Mouse (Mus musculus) small intestine, adult 2 months (tissue): Measurements from ENCODE around the gene Lrig1. TPM values are rescaled to one million over a fixed set of nuclear protein-coding genes. Genes with fewer than 3 reads are reported as not detected.

Experiments used
- H3K27ac ChIP-seq: fragments of 200-500 bp; 2 replicates; pipeline ENCODE4 v1.5.1; 2012; ENCODE audit warnings: low read depth, low read length, control low read depth, inconsistent platforms; ENCODE audit not compliant: insufficient read depth
- H3K27me3 ChIP-seq: fragments of 200-500 bp; 2 replicates; pipeline ENCODE4 v1.6.1; 2012; ENCODE audit warnings: mild to moderate bottlenecking, moderate library complexity, low read length, inconsistent platforms; ENCODE audit not compliant: control insufficient read depth, insufficient read depth
- H3K36me3 ChIP-seq: fragments of 200-500 bp; 2 replicates; pipeline ENCODE4 v1.6.1; 2012; ENCODE audit warnings: mild to moderate bottlenecking, low read length, control low read depth, inconsistent platforms; ENCODE audit not compliant: control insufficient read depth, insufficient read depth
- H3K4me1 ChIP-seq: fragments of 200-500 bp; 2 replicates; pipeline ENCODE4 v1.6.1; 2012; ENCODE audit warnings: low read length, inconsistent platforms, mixed read lengths; ENCODE audit not compliant: control insufficient read depth, insufficient read depth, insufficient read length
- H3K4me3 ChIP-seq: fragments of 200-500 bp; 2 replicates; pipeline ENCODE4 v1.5.1; 2012; ENCODE audit warnings: low read depth, mild to moderate bottlenecking, control low read depth, inconsistent platforms, low read length, moderate library complexity
- CTCF ChIP-seq: fragments of 200-500 bp; IDR thresholded peaks from 2 replicates; pipeline ENCODE4 v1.5.1; 2012; ENCODE audit warnings: low read depth, mild to moderate bottlenecking, control low read depth, inconsistent platforms, low read length, moderate library complexity, mixed read lengths; ENCODE audit not compliant: insufficient replicate concordance, insufficient read length; ENCODE audit errors: extremely low read depth
- POLR2A ChIP-seq: fragments of 200-500 bp; IDR thresholded peaks from 2 replicates; pipeline ENCODE4 v1.6.1; 2012; ENCODE audit warnings: low read depth, mild to moderate bottlenecking, control low read depth, inconsistent platforms, low read length, moderate library complexity
- WGBS: fragments of 180-500 bp; shearing (Covaris S2); methylation state at CpG from one replicate; pipeline ENCODE4 v1.1.7; 2018; 5-methylcytosine and 5-hydroxymethylcytosine counted together
- polyA plus RNA-seq: library from polyadenylated mRNA; depleted of rRNA; stranded (reverse); fragments of >200 nt; gene quantifications from 2 replicates; pipeline ENCODE4 v1.2.3, GENCODE M21; 2012

The Lrig1 gene
- polyA plus RNA-seq, 1 experiment = 29.8 TPM

DNA sequence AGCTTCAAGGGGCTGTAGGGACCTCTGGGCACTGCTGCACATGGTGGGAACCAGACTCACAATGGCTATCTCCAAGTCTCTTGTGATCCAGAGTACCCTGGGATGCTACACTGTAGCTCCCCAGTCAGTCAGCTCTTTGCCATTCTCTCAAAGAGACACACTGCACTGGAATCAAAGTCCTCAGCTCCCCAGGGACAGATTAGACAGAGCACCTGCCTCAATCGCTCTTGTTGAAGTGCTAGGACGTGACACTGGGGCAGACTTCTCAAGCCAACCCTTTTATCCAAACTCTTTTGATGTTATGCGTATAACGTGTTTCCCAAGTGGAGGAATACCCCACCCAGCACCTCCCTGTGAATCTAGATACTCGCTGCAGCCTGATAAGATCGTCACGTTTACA, 23.7 kb downstream of the Lrig1 start:
- Histone ChIP-seq H3K27ac (peak overlapping the region; percentile 73), H3K4me1 (peaks cover 54% of the 10 kb centered on the region; the same call in 1 of the 2 replicates), H3K36me3 (no peaks in the 10 kb centered on the region), H3K27me3 (no peaks in the 10 kb centered on the region), H3K4me3 (no peak overlapping the region; the same call in 1 of the 2 replicates)
- 18% methylated on average over 7 of the region's 7 CpGs for WGBS
- TF ChIP-seq CTCF (no peak), POLR2A (no peak)

- Histone ChIP-seq H3K27ac (no peak overlapping the region), H3K36me3 (no peaks in the 10 kb centered on the region), H3K27me3 (no peaks in the 10 kb centered on the region), H3K4me1 (peaks cover 51% of the 10 kb centered on the region; the same call in 1 of the 2 replicates), H3K4me3 (no peak overlapping the region)
- 24% methylated on average over 2 of the region's 2 CpGs for WGBS
- TF ChIP-seq CTCF (no peak), POLR2A (no peak)
Measured at GRCm38 (mm10) chr6:94672426-94672825, 27.5 kb downstream of the Lrig1 start.

DNA sequence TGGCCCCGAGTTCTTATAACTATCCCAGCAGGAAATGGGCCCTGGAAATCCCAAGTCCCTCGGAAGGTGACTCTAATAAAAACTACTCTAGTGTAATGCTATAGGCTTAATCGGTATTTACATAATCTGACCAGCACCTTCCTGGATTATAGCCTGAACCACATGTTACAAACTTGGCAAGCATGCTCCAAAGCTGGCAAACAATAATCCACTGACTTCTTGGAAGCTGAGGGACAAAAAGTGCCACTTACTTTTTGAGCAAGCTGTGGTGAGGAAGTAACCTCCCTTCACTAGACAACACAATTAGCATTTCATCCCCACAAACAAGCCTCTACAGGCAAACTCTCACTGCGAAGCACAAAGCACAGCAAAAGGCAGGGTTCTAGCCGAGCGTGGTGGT, 30.6 kb downstream of the Lrig1 start:
- H3K4me3 ChIP-seq = no peak overlapping the region
- no peaks in the 10 kb centered on the region for H3K27me3 ChIP-seq
- no peak for TF ChIP-seq CTCF
- no peak for TF ChIP-seq POLR2A
- WGBS = 26% methylated on average over 6 of the region's 6 CpGs
- H3K4me1 ChIP-seq = peaks cover 43% of the 10 kb centered on the region; the same call in 1 of the 2 replicates
- peak overlapping the region; percentile 61 for H3K27ac ChIP-seq
- no peaks in the 10 kb centered on the region for H3K36me3 ChIP-seq

DNA sequence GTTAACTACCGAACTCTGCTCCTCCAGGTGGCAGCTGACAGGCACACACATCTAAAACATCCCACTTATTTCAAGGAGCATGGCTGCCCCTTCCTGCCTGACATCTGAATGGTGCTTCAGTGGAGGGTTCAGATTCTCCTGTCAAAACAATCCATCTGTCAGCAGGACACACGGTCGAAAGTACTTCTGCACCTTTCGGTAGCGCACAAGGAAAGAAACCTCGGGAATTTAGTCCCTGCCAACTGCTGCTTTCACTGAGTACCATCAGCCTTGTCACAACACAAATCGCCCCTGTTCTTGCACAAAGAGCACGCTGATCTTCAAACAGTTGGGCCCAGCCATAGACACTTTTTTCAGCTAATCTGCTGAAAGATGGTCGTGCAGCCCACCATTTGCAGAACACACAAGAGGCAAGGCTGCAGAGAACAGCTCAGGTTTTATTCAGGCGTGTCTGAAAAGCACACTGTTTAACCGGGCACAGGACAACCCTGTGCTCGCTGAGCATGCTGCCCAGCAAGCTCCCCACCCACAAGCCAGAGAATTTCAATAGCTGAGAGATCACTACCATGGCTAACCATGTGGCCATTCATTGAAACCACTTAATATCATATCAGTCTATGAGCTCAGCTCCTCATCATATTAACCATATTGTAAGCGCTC, 31.6 kb downstream of the Lrig1 start:
- H3K36me3 ChIP-seq = no peaks in the 10 kb centered on the region
- H3K27me3 ChIP-seq = no peaks in the 10 kb centered on the region
- H3K4me3 ChIP-seq = no peak overlapping the region
- WGBS = 17% methylated on average over 13 of the region's 13 CpGs
- peaks cover 37% of the 10 kb centered on the region; the same call in 1 of the 2 replicates for H3K4me1 ChIP-seq
- TF ChIP-seq POLR2A (no peak), CTCF (no peak)
- peak overlapping the region; percentile 67 for H3K27ac ChIP-seq

DNA sequence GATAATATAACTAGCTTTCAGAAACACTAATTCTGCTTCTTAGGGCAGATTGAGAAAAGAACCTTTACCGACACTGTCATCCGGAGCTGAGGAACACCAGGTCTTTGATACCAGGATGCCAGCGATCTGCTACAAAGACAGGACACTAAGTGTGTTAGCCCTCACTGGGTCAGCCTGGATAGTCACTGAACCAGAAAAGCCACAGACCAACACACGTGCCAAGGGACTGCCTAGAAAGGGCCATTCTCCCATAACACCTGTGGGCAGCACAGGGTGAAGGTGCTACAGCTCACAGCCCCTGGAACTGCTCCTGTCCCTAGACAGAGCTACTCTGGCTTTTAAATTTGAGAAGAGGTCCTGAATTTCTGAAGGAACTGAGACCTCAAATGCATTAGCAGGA, 32.8 kb downstream of the Lrig1 start:
- H3K36me3 ChIP-seq = peaks cover 5% of the 10 kb centered on the region; the same call in 1 of the 2 replicates
- H3K4me3 ChIP-seq = no peak overlapping the region

DNA sequence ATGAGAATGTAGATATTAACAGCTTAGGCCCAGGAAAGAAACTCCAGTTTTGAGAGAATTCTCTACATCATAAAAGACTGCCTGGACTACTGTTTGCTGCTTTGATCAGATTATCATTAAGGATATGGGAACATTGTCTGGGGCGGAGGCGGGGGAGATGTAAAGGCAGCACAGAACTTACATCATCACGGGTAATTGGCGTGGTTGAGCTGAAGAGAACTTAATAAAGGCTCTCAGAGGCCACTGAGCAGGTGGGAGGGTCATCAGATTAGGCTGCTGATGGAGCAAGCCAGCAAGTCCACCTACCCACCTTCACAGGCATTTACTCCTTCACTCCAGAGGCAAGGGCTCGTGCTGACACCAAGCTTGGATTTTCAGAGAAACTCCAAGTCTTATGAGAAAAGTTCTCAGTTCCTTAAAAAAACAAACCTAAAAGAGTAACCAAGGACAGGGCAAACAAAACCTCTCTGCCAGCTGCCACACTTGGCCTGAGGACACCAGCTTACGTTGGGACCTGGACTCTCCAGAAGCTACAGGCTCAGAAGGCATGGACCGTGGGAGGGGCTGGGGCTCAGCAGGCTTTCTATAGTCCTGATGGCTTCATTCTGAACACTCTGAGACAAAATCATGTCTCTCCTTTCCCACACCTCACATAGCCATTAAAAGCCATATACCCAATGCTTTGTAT, 33.4 kb downstream of the Lrig1 start:
- no peak for TF ChIP-seq POLR2A
- TF ChIP-seq CTCF = no peak
- Histone ChIP-seq H3K4me1 (peaks cover 37% of the 10 kb centered on the region; the same call in 1 of the 2 replicates), H3K27me3 (no peaks in the 10 kb centered on the region), H3K36me3 (peaks cover 8% of the 10 kb centered on the region), H3K4me3 (no peak overlapping the region), H3K27ac (no peak overlapping the region)
- WGBS = 36% methylated on average over 7 of the region's 7 CpGs

More for the DNA sequence above, 32.8 kb downstream of the Lrig1 start:
- 32% methylated on average over 4 of the region's 4 CpGs for WGBS
- H3K27me3 ChIP-seq = no peaks in the 10 kb centered on the region
- TF ChIP-seq POLR2A = no peak
- no peak for TF ChIP-seq CTCF
- H3K27ac ChIP-seq = no peak overlapping the region
- H3K4me1 ChIP-seq = peaks cover 37% of the 10 kb centered on the region; the same call in 1 of the 2 replicates

- Histone ChIP-seq H3K27me3 (no peaks in the 10 kb centered on the region), H3K27ac (no peak overlapping the region), H3K36me3 (peaks cover 10% of the 10 kb centered on the region), H3K4me3 (no peak overlapping the region), H3K4me1 (peaks cover 33% of the 10 kb centered on the region; the same call in 1 of the 2 replicates)
- TF ChIP-seq POLR2A = no peak
- TF ChIP-seq CTCF = no peak
- WGBS = 24% methylated on average over 1 of the region's 1 CpGs
Measured at GRCm38 (mm10) chr6:94665677-94666076, 34.3 kb downstream of the Lrig1 start.
